Mouse (Mus musculus): ENCODE measurements around the gene Olfml2b.

Olfml2b gene

GRCm38 (mm10) chr1:170731865-170732595 lies 87.7 kb downstream of the Olfml2b start:
- no peak for DNase-seq (ENCODE audit: low spot score in 2 of 2)

Measured in urinary bladder, adult 18-20 months (tissue).